Mouse (Mus musculus) E14TG2a.4 (cell line): ENCODE measurements around the gene Fam213a.

ENCODE experiments used
- H3K27me3 ChIP-seq: 2 replicates; pipeline ENCODE4 v1.6.1; 2014; ENCODE audit warnings: low read length, control low read depth; ENCODE audit not compliant: insufficient read depth
- H3K36me3 ChIP-seq: 2 replicates; pipeline ENCODE4 v1.6.1; 2014; ENCODE audit warnings: low read length, control low read depth; ENCODE audit not compliant: insufficient read depth
- H3K4me1 ChIP-seq: replicated peaks from 2 replicates; pipeline ENCODE4 v1.6.1; 2014; ENCODE audit warnings: low read depth, low read length, control low read depth
- H3K4me3 ChIP-seq: replicated peaks from 2 replicates; pipeline ENCODE4 v1.5.1; 2014; ENCODE audit warnings: mild to moderate bottlenecking, low read length
- H3K9me3 ChIP-seq: 2 replicates; pipeline ENCODE4 v1.6.1; 2014; ENCODE audit warnings: low read length, control low read depth
- CTCF ChIP-seq: conservative IDR thresholded peaks from 2 replicates; pipeline ENCODE4 v1.5.1; 2014; ENCODE audit warnings: low read length
- NANOG ChIP-seq: IDR thresholded peaks from 2 replicates; pipeline ENCODE4 v1.6.1; 2014; ENCODE audit warnings: borderline replicate concordance, low read length, mixed read lengths
- POU5F1 ChIP-seq: IDR thresholded peaks from 2 replicates; pipeline ENCODE4 v1.6.1; 2014; ENCODE audit warnings: low read length, borderline replicate concordance

The Fam213a gene

DNA sequence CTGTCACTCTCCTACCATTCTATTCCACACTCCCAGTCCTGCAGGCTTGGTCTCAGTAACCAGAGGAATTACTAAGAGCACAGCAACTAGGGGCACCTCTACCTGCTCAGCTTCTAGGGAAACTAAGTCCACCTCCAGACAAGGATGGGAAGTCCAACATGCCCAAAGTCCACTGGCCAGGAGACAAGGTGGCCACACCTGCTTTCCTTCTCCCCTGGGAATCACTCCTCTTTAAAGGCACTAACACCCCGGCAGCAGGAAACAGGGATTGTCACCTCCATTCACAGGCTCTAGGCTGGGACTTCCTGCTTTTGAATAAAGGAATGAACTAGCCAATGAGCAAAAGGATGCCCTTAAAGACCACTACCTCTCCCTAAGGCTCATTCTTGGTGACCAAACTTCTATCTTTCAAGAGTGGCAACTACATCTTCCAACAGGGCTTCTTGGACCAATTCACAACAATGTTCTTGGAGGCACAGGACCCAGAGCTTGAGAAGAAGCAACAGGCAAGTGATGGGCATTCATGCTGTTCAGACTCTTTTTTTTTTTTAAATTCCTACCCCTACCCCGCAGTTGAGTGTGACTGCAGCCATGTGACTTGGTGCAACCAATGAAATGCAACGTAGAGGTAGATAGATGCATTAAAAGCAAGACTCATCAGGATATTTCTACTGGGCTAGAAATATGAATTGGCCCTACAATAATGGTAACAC lies 49.9 kb downstream of the Fam213a start:
- TF ChIP-seq NANOG = no peak
- no peak for TF ChIP-seq CTCF
- TF ChIP-seq POU5F1 = no peak
- H3K27me3 ChIP-seq = no peaks in the 10 kb centered on the region
- H3K4me1 ChIP-seq = peaks cover 78% of the 10 kb centered on the region
- H3K4me3 ChIP-seq = peak overlapping the region; percentile 63; the same call in 1 of the 2 replicates
- H3K36me3 ChIP-seq = no peaks in the 10 kb centered on the region
- H3K9me3 ChIP-seq = no peaks in the 10 kb centered on the region

DNA sequence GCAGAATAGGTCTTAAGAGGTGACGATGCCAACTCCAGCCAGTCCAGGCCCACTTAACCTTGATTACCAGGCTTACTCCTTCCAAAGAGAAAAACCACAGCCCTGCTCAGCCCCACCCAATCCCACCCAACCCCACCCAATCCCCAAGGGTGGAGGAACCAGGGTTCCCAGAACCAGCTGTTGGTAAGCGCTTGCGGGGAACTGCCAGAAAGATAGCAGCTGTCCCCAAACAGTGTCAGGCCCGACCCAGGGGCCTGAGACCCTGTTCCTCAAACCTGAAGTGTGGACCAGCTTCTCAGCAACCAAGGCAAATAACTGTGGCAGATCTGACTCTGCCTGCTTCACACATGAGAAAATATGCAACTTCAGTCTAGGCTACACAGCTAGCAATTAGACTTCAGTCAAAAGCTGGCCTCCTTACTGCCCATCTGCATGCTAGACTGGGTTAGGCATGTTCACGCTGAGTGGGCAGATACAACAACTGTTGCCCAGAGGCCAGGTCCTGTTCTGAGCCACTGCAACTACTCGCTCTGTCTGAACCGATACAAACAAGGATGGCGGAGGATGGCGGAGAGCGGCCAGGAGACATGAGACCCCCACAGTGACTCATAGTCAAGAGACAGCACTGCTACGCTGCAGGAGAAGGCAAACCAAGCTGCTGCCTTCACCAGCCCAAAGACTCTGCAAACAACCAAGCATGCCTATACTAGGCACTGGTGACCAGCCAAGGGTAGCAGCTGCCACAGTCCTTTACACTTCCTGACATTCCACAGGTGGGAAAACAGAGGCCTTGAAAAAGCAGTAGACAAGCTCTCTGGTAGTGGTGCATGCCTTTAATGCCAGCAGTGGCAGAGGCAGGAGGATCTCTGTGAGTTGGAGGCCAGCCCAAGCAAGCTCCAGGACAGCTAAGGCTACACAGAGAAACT lies 51.0 kb downstream of the Fam213a start:
- H3K27me3 ChIP-seq = no peaks in the 10 kb centered on the region
- TF ChIP-seq POU5F1 (no peak), NANOG (no peak), CTCF (no peak)

DNA sequence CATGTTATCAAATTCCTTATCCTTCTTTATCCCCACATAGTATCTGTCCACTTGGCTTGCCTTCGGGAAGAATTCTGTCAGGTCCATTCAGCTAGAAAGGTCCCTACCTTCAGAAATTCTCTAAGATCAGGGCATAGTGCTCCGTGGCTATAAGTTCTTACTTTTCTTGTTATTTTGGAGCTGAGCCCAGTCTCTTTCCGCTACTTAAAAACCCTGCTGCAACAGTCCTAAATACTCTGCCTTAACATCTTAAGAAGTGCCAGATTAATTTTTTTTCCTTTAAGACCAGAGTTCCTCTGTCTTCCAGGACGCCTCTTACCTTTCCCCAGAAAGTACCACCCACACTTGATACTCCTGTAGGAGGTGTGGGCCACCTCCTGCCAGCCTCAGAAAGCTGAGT lies 53.4 kb downstream of the Fam213a start:
- no peaks in the 10 kb centered on the region for H3K27me3 ChIP-seq
- TF ChIP-seq POU5F1 (no peak), NANOG (no peak), CTCF (no peak)
- peaks cover 89% of the 10 kb centered on the region for H3K4me1 ChIP-seq
- no peak overlapping the region for H3K4me3 ChIP-seq
- no peaks in the 10 kb centered on the region for H3K9me3 ChIP-seq
- no peaks in the 10 kb centered on the region for H3K36me3 ChIP-seq

More for the DNA sequence above, 51.0 kb downstream of the Fam213a start:
- H3K4me3 ChIP-seq = peak overlapping the region; percentile 63
- peaks cover 79% of the 10 kb centered on the region for H3K4me1 ChIP-seq
- H3K36me3 ChIP-seq = no peaks in the 10 kb centered on the region
- no peaks in the 10 kb centered on the region for H3K9me3 ChIP-seq

DNA sequence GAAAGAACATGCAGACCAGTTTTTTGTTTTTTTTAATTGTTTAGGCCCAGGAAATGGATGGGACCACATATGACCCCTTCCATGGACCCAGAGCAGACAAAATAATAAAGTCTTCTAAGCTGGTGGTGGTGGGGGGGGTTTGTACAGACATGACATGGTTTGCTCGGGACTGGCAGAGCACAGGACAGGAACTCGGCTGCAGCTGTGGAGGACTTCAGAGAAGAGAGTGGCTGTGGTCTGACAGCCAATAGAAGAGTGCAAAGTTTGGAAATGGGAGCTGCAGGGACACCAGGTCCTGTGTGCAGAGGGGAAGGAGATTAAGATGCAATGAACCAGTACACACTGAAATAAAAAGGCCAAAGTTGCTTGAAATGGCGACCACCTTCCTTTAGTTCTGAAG lies 54.0 kb downstream of the Fam213a start:
- H3K4me1 ChIP-seq = peaks cover 89% of the 10 kb centered on the region
- H3K4me3 ChIP-seq = peak overlapping the region; percentile 73
- no peak for TF ChIP-seq NANOG
- no peak for TF ChIP-seq CTCF
- TF ChIP-seq POU5F1 = no peak
- no peaks in the 10 kb centered on the region for H3K27me3 ChIP-seq
- no peaks in the 10 kb centered on the region for H3K9me3 ChIP-seq
- H3K36me3 ChIP-seq = no peaks in the 10 kb centered on the region

DNA sequence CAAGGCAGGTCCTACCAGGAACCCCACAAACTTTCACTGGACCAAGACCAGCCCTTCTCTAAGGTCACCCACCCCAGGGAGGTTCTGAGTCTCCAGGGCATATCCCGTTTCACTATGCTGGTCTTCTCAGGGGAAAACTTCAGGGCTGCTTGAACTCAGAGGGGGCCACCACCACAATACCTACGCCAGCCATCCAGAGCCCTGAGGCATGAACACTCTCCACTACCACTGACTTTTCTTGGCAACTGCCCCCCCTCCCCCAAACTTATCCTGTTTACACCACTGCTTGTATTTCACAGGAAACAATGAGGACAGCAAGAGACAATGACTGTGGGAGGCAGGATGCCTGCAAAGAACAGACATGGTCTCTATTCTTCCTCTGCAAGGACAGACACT lies 54.6 kb downstream of the Fam213a start:
- Histone ChIP-seq H3K9me3 (no peaks in the 10 kb centered on the region), H3K36me3 (no peaks in the 10 kb centered on the region), H3K4me3 (peak overlapping the region; percentile 73), H3K27me3 (no peaks in the 10 kb centered on the region), H3K4me1 (peaks cover 89% of the 10 kb centered on the region)
- TF ChIP-seq CTCF (no peak), POU5F1 (no peak), NANOG (no peak)

DNA sequence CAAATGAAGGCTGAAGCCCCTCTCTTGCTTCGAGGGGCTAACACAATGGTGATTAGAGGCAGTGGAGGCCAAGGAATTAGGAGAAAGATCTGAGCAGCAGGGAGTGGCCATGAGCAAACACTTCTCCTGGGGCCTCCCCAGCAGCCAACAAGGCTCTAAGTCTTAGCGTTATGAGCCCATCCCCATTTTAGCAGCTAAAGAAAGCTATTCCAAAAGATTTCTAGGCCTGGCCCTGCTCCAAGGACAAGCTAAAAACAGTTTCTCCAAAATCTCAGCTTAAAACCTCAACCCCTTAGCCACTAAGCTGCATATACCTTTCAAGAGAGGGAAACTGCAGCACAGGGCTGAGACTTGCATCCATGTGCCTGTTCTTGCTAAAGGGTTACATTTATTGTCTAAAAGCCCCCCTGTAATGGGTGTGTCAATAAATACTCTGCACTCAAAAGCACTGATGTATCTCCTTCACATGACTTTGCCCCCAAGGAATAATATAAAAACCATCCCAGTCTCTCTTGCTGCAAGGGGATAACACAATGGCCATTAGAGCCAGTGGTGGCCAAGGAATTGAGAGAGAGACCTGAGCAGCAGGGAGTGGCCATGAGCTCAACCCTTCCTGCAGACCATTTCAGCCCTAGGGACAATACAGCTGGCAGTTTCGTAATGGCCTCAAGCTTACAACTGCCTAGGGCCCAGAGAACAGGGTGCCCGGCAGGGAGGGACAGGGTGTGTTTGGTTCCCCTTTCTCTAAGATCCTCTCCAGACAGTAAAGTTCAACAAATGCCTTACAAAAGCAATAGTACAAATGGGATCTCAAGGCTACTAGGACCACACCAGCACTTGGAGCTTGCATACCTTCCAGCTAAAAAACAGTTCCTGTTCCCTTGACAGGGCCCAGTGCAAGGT lies 55.3 kb downstream of the Fam213a start:
- Histone ChIP-seq H3K27me3 (no peaks in the 10 kb centered on the region), H3K9me3 (no peaks in the 10 kb centered on the region), H3K4me1 (peaks cover 89% of the 10 kb centered on the region), H3K4me3 (peak overlapping the region; percentile 73), H3K36me3 (no peaks in the 10 kb centered on the region)
- TF ChIP-seq POU5F1 = no peak
- TF ChIP-seq CTCF = no peak
- no peak for TF ChIP-seq NANOG

DNA sequence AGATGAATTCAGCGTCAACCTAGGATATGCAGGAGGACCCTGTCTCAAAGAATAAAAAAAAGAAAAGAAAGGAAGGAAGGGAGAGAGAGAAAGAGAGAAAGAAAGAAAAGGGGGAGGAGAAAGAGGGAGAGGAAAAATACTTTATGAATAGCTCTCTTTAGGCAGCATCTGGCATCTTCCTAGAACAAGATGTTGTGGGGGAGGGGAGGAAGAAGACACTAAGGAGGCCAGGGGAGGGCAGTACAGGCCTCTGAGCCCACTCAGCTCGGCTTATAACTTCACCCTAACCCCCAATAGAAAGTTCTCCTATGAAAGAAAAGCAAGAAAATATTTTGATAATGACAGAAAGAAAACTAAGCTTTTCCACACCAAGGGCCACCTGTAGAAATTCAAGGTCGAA lies 56.0 kb downstream of the Fam213a start:
- Histone ChIP-seq H3K4me1 (peaks cover 89% of the 10 kb centered on the region), H3K9me3 (no peaks in the 10 kb centered on the region), H3K36me3 (no peaks in the 10 kb centered on the region), H3K27me3 (no peaks in the 10 kb centered on the region), H3K4me3 (peak overlapping the region; percentile 73)
- TF ChIP-seq NANOG (no peak), POU5F1 (no peak), CTCF (no peak)
